Mouse (Mus musculus) forebrain, embryonic 16.5 days (tissue): ENCODE measurements at regions not wholly inside any gene's neighbourhood (a gene's known extent, or its start where the extent isn't known, plus 50 kb on each side); places are given as distances from the start of the nearest gene placed in this dataset.

Experiments used
- ATAC-seq: fragments of 200-750 bp; cut with Nextera tagmentation; 2 replicates; pipeline ENCODE4 v1.8.0; 2017; ENCODE audit warnings: mild to moderate bottlenecking, moderate library complexity
- H3K27ac ChIP-seq: fragments of 300-500 bp; sonication (generic); 2 replicates; pipeline ENCODE4 v1.5.1; 2014; ENCODE audit warnings: low read length, control low read depth
- H3K27me3 ChIP-seq: fragments of 300-500 bp; sonication (generic); replicated peaks from 2 replicates; pipeline ENCODE4 v1.6.1; 2014; ENCODE audit warnings: low read length; ENCODE audit not compliant: control insufficient read depth, insufficient read depth
- H3K36me3 ChIP-seq: fragments of 300-500 bp; sonication (generic); 2 replicates; pipeline ENCODE4 v1.6.1; 2014; ENCODE audit not compliant: control insufficient read depth, insufficient read depth
- H3K4me1 ChIP-seq: fragments of 300-500 bp; sonication (generic); replicated peaks from 2 replicates; pipeline ENCODE4 v1.6.1; 2014; ENCODE audit warnings: low read length; ENCODE audit not compliant: control insufficient read depth, insufficient read depth
- H3K4me2 ChIP-seq: fragments of 300-500 bp; sonication (generic); 2 replicates; pipeline ENCODE4 v1.6.1; 2014; ENCODE audit warnings: mild to moderate bottlenecking, low read length, control low read depth
- H3K4me3 ChIP-seq: fragments of 300-500 bp; sonication (generic); replicated peaks from 2 replicates; pipeline ENCODE4 v1.5.1; 2014; ENCODE audit warnings: mild to moderate bottlenecking, low read length, control low read depth
- H3K9ac ChIP-seq: fragments of 300-500 bp; sonication (generic); replicated peaks from 2 replicates; pipeline ENCODE4 v1.6.1; 2014; ENCODE audit warnings: low read depth, low read length, control low read depth
- H3K9me3 ChIP-seq: fragments of 300-500 bp; sonication (generic); 2 replicates; pipeline ENCODE4 v1.6.1; 2016; ENCODE audit warnings: low read length; ENCODE audit not compliant: control insufficient read depth
- WGBS: fragments of 180-500 bp; shearing (Covaris S2); extraction: QIAGEN DNeasy Blood & Tissue Kit; methylation state at CpG from one replicate; pipeline ENCODE4 v1.1.7; 2014; 5-methylcytosine and 5-hydroxymethylcytosine counted together

DNA sequence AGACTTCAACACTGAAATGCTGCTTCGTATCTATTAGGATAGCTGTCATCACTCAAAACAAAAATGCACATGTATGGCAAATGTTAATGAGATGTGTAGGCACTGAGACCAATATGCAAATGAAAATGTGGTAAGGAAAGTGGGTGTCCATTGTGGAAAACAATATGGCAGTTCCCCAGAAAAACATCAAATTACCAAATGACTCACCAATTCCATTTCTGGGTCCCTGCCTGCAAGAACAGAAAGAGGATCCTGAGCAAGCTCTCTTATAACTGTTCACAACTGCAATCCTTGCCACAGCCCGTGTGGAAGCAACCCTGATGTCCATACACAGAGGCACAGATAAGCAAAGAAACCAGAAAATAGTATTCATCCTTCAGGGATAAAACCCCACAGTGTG lies 442.0 kb downstream of the Defb40 start:
- H3K4me1 ChIP-seq, result no peaks in the 10 kb centered on the region
- no peak overlapping the region for H3K4me3 ChIP-seq
- WGBS, result 84% methylated on average over 2 of the region's 2 CpGs
- no peaks in the 10 kb centered on the region for H3K27me3 ChIP-seq
- no peaks in the 10 kb centered on the region for H3K36me3 ChIP-seq
- no peaks in the 10 kb centered on the region for H3K9me3 ChIP-seq
- no peak overlapping the region for H3K9ac ChIP-seq
- H3K4me2 ChIP-seq, result no peak overlapping the region
- H3K27ac ChIP-seq, result no peak overlapping the region
- ATAC-seq, result no peak

DNA sequence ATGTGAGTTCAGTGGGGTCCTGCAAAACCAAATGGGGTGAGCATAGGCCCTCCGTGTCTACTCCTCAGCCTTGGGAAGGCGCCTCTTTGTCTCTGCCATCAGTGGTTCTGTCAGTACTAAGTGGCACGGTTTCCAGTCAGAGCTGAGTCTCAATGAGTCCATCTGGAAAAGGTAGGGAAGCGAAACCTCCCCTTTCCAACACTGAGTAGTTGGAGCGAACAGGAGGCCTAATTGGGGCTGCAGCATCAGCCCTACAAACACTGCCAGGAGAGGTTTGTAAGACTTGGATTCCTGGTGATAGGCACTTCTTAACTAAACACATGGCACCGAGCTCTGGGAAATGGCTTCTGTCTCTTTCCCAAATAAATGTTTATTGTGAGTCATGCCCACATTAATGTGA lies 449.9 kb downstream of the Defb40 start:
- Histone ChIP-seq H3K27ac (no peak overlapping the region), H3K36me3 (no peaks in the 10 kb centered on the region), H3K9me3 (no peaks in the 10 kb centered on the region), H3K4me3 (no peak overlapping the region), H3K27me3 (no peaks in the 10 kb centered on the region), H3K9ac (no peak overlapping the region), H3K4me1 (no peaks in the 10 kb centered on the region), H3K4me2 (no peak overlapping the region)
- WGBS, result 75% methylated on average over 6 of the region's 6 CpGs
- ATAC-seq, result peak; percentile 72

DNA sequence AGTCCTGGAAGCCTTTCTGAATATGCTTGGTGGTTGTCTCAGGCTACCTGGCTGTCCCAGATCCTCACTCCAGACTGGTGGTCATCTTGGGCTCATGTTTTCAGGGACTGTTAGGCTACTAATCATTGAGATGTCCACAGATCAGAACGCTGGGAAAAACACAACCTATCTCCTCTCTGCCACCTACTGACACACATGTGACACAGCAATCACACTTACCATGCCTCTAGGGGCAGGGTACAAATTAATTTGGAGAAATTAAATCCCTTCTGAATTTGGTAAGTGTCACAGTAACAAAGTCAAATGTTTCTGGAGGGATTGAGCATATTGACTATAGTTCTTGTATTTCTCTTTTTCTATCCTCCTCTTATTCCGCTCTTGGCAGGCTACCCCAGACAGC lies 465.6 kb downstream of the Defb40 start:
- Histone ChIP-seq H3K36me3 (no peaks in the 10 kb centered on the region), H3K27ac (no peak overlapping the region), H3K9me3 (no peaks in the 10 kb centered on the region), H3K27me3 (no peaks in the 10 kb centered on the region), H3K4me2 (no peak overlapping the region), H3K9ac (no peak overlapping the region), H3K4me3 (no peak overlapping the region), H3K4me1 (no peaks in the 10 kb centered on the region)
- 63% methylated on average over 2 of the region's 2 CpGs for WGBS
- no peak for ATAC-seq

DNA sequence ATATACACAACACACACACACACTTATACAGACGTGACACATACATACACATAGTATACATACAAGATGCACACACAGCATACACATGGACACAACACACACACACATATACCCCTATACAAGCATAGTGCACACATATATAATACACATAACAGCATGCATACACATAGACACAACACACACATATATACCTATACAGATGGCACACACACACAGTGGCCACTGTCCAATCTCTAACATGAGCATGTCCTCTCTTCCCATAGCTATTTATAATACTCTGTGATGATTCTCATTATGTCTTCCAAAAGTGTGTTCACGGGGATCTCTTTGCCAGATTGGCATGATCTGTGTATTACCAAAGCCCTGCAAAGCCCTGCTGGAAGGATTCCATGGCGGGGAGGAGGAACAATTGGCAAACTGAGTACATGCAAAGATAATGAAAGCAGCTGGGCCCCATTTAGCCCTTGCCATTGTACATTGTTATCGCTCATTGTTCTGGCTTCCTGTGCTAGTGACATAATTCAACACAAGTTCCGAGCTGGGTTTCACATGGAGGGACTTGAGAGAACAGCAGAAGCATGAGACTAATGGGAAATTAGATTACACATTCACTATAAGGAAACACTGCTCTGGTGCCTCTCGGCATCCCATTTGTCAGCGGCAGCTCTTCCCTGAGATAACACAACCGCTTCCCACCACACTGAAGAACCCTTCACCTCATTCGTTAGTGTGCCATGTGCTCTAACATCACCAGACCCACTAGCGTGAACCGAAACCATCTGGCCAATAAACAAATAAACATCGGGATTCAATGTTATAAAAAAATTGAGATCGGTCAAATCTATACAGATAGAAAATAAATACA lies 471.7 kb downstream of the Defb40 start:
- ATAC-seq, result peak; percentile 87
- no peaks in the 10 kb centered on the region for H3K27me3 ChIP-seq

DNA sequence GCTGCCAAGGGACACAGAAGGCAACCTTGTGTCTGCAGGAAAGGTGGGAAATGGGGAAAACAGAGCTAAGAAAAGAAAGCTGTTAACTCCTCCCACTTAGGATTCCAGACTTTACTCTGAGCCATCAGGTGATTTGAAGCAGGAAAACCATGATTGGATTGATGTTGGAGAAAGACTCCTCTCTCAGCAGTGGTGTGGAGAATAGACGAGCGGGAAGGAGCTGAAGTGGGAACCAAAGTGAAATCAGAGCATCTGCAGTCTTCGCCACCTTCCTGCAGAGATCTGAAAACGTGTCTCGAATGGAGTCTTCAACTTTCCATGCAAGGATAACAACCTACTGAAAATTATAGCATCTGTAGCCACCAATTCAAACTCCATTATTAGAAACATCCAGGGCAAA lies 487.4 kb downstream of the Defb40 start:
- no peaks in the 10 kb centered on the region for H3K27me3 ChIP-seq
- H3K4me3 ChIP-seq, result no peak overlapping the region
- no peak overlapping the region for H3K27ac ChIP-seq
- no peaks in the 10 kb centered on the region for H3K36me3 ChIP-seq
- H3K9me3 ChIP-seq, result no peaks in the 10 kb centered on the region
- H3K9ac ChIP-seq, result no peak overlapping the region
- 83% methylated on average over 5 of the region's 5 CpGs for WGBS
- no peak overlapping the region for H3K4me2 ChIP-seq
- H3K4me1 ChIP-seq, result no peaks in the 10 kb centered on the region
- no peak for ATAC-seq

More for the DNA sequence above, 471.7 kb downstream of the Defb40 start:
- Histone ChIP-seq H3K4me3 (no peak overlapping the region), H3K27ac (no peak overlapping the region), H3K4me2 (no peak overlapping the region), H3K9me3 (no peaks in the 10 kb centered on the region), H3K9ac (no peak overlapping the region), H3K4me1 (peaks cover 6% of the 10 kb centered on the region; the same call in 1 of the 2 replicates), H3K36me3 (no peaks in the 10 kb centered on the region)
- 66% methylated on average over 13 of the region's 13 CpGs for WGBS

DNA sequence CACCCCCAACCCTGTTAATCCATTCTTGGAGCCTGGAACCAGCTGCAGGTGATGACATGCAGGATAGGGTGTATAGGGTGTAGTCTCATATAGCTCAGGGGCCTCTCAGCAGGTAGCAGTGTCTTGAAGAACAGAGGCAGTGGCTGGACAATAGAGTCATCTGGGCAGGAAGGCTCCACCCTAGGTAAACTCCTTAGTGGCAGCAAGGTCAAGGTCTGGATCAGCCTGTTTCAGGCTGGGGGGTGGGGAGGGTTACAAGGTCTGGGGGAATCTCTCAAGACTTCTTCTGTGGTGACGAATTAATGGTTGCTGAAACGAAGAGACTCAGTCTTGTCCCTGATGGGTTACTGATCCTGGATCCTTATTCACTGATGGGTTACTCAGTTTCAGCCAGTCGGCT lies 498.0 kb downstream of the Defb40 start:
- no peak overlapping the region for H3K9ac ChIP-seq
- WGBS, result 89% methylated on average over 3 of the region's 3 CpGs
- no peak overlapping the region for H3K27ac ChIP-seq
- no peak for ATAC-seq
- no peaks in the 10 kb centered on the region for H3K27me3 ChIP-seq
- H3K4me1 ChIP-seq, result no peaks in the 10 kb centered on the region
- no peak overlapping the region for H3K4me2 ChIP-seq
- H3K9me3 ChIP-seq, result no peaks in the 10 kb centered on the region
- no peaks in the 10 kb centered on the region for H3K36me3 ChIP-seq
- H3K4me3 ChIP-seq, result no peak overlapping the region

DNA sequence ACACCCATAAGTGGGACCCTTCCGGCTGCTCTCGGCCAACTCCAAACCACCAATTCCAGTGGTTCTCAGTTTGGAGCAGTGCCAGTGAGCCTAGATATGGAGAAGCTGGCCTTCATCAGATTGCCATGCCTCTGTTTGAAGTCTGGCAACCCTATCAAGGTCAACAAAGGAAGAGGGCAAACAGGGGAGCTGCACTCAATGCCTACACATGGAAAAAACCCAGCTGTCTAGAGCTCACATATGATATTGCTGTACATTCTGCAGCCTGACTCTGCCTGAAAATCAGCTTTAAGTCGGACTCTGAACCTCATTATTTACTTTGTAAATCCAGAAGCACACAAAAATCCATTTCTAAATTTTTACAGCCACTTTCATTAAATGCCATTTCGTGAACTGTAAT lies 499.9 kb downstream of the Defb40 start:
- no peak for ATAC-seq
- no peak overlapping the region for H3K27ac ChIP-seq
- 84% methylated on average over 4 of the region's 4 CpGs for WGBS
- no peaks in the 10 kb centered on the region for H3K36me3 ChIP-seq
- H3K27me3 ChIP-seq, result no peaks in the 10 kb centered on the region
- H3K4me2 ChIP-seq, result no peak overlapping the region
- H3K9me3 ChIP-seq, result no peaks in the 10 kb centered on the region
- H3K4me1 ChIP-seq, result no peaks in the 10 kb centered on the region
- H3K9ac ChIP-seq, result no peak overlapping the region
- H3K4me3 ChIP-seq, result no peak overlapping the region

DNA sequence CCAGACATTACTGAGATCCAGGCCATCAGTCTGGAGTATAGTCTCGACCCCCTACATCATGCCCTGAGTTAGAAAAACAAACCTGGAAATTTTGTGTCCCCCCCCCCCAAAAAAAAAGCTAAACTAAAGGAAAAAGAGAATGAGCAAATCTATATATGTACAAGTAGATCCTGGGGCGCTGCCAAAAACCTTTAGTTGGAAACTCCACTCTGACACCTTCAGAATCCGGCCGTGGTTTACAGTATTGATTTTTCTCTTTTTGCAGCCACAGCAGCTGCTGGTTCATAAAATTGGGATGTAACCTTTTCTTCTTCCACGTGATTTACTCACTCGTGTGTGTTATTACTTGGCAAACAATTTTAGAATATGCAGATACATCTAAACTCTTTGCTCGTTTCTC lies 510.5 kb downstream of the Defb40 start:
- Histone ChIP-seq H3K4me2 (no peak overlapping the region), H3K4me1 (no peaks in the 10 kb centered on the region), H3K4me3 (no peak overlapping the region), H3K27me3 (no peaks in the 10 kb centered on the region), H3K36me3 (no peaks in the 10 kb centered on the region), H3K9me3 (no peaks in the 10 kb centered on the region), H3K9ac (no peak overlapping the region), H3K27ac (no peak overlapping the region)
- WGBS, result 84% methylated on average over 7 of the region's 7 CpGs
- no peak for ATAC-seq

DNA sequence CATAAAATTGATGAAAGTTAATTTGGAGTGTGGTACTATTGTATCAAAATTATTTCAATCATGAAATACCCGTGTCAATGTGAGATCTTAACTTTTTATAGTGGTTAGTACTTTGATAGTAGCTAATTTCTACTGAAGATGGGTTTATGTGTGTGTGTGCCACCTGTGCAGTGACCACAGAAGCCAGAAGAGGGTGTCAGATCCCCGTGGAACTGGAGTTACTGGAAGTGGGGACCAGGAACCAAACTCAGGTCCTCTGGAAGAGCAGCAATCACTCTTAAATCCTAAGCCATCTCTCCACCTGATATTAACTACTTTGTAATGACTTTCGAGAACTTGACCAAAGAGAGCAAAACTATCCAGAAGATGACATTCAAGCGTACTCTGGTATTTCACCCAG lies 517.4 kb downstream of the Defb40 start:
- Histone ChIP-seq H3K9ac (no peak overlapping the region), H3K27me3 (no peaks in the 10 kb centered on the region), H3K4me2 (no peak overlapping the region), H3K9me3 (no peaks in the 10 kb centered on the region), H3K4me3 (no peak overlapping the region), H3K4me1 (no peaks in the 10 kb centered on the region), H3K36me3 (no peaks in the 10 kb centered on the region), H3K27ac (no peak overlapping the region)
- no peak for ATAC-seq
- 80% methylated on average over 4 of the region's 4 CpGs for WGBS

DNA sequence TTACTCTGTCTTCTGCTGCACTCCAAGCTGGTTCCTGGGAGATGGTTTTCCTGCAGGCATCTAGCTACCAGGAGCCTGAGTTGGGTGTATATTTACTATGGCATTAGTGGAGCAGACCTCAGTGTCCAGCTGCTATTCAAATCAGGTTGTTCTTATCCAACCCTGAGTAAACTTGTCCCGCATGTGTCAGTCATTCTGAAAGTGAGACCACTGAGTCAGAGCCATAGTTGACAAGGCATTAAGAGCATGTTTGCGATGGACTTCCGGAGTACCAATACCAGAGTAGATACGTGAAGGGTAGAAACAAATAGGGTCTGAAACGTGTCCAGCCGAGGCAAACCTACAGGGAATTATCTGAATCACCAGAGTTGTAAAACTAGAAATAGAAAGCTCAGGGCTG lies 520.6 kb downstream of the Defb40 start:
- Histone ChIP-seq H3K36me3 (no peaks in the 10 kb centered on the region), H3K27me3 (no peaks in the 10 kb centered on the region), H3K4me3 (no peak overlapping the region), H3K9me3 (no peaks in the 10 kb centered on the region), H3K27ac (no peak overlapping the region), H3K4me1 (no peaks in the 10 kb centered on the region), H3K9ac (no peak overlapping the region), H3K4me2 (no peak overlapping the region)
- ATAC-seq, result no peak
- 95% methylated on average over 6 of the region's 6 CpGs for WGBS
